Mouse (Mus musculus) megakaryocyte, embryonic 14.5 days (primary cell): ENCODE data around the gene Sec1.

Experiments
- FLI1 ChIP-seq: IDR thresholded peaks from 2 replicates; pipeline ENCODE4 v1.6.1; 2012; ENCODE audit warnings: low read length, inconsistent platforms, mixed read lengths
- GATA1 ChIP-seq: IDR thresholded peaks from 3 replicates; pipeline ENCODE4 v1.6.1; 2012; ENCODE audit warnings: mixed read lengths, low read length, inconsistent platforms, borderline replicate concordance

GRCm38 (mm10) chr7:45667761-45668160 is 26.4 kb downstream of the Sec1 start:
- TF ChIP-seq GATA1 (no peak), FLI1 (no peak)
